Mouse (Mus musculus): ENCODE results near the gene Msh4.
A peak's percentile ranks its signal among the peaks of the same experiment; 100 is the strongest.
"Not testable (repeated sequence)": the region's sequence is repeated elsewhere in the genome, so short reads cannot be mapped to it uniquely, and the experiment has no call there.

The Msh4 gene

GRCm38 (mm10) chr3:153846109-153846508 is 59.8 kb downstream of the Msh4 start:
- no peak for DNase-seq

DNA sequence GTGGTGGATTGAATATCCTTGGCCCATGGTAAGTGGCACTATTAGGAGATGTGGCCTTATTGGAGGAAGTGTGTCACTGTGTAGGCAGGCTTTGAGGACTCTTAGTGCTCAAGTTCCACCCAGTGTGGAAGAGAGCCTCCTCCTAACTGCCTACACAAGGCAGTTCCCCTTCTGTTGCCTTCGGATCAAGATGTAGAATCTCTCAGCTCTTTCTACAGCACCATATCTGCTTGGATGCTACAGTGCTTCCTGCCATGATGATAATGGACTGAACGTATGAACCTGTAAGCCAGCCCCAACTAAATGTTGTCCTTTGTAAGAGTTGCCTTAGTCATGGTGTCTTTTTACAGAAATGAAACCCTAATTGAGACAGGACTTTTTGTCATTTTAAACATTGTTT is 60.4 kb downstream of the Msh4 start:
- DNase-seq: no peak

DNA sequence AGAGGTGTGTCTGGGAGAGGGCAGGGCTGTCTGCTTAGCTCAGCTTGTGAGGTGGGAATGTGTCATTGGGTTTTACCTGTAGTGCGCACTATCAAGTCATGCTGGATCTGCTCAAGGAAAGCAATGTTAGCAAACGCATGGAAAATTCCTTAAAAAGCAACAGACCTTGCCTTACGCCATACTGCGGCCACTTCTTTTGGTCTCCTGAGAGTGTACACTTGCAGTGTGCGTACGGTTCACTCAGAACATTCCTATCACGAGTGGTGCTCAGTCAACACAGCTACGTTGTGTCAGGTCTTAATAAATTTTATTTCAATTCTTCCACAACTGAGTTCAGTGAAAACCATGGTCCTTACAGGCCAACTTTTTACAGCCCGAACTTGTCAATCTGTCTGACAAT is 61.2 kb downstream of the Msh4 start:
- no peak for DNase-seq

- no peak for DNase-seq
Measured at GRCm38 (mm10) chr3:153844030-153844429, 61.9 kb downstream of the Msh4 start, which contains the start of gene Asb17. TSS of gene Asb17 (plus strand) at chr3:153844209.

GRCm38 (mm10) chr3:153837593-153837992 is 68.3 kb downstream of the Msh4 start:
- DNase-seq: no peak

GRCm38 (mm10) chr3:153836316-153836715 is 69.6 kb downstream of the Msh4 start:
- no peak for DNase-seq

- peak; percentile 79 to 88 for DNase-seq
Measured at GRCm38 (mm10) chr3:153835455-153836086, 70.4 kb downstream of the Msh4 start.

- DNase-seq: no peak
Measured at GRCm38 (mm10) chr3:153834071-153834470, 71.9 kb downstream of the Msh4 start.

DNA sequence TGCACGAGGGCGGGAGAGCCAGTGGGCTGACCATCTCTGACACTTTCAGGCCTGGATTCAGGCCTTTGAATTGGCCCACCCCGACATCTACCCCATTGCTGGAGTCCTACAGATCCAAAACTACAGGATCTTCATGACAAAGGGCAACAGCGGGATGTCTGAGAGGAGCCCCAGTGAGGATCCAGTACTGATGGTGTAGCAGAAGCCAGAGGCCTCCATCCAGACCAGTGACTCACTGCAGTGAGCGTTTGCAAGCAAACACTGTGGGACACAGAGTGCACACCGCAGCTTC is 73.3 kb downstream of the Msh4 start:
- no peak for DNase-seq

DNA sequence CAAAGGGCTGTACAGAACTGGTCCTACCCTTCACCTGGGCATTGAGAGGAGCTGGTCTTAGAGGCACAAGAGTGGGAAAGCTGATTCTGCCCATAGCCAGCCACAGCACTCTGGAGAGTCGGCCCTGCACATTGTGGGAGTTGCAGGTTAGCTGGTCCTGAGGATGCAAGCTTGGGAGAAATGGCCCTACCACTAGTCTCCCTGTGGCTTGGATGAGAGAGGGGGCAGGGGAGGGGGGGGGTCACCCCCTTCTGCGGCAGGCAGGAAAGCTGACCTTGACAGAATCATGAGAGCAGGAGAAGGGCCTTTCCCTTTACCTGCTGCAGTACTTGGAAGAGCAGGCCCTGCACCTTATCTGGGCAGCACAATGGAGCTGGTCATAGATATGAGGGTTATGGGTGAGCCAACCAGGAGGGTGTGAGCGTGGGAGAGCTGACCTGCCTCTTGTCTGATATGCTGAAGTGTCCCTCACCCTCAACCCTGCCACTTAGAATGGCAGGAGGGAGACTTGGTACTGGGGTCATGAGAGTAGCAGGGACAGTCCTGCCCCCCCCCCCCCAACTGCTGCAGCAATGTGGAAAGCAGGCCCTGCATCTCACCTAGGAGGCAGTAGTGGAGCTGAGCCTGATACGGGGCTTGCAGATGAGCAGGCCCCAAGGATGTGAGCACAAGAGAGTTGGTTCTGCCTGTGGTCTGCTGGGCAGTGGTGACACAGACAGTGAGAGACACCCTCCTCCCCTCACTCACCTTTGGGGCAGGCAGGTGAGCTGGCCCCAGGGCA is 73.9 kb downstream of the Msh4 start:
- DNase-seq: no peak

GRCm38 (mm10) chr3:153831014-153831872 is 74.7 kb downstream of the Msh4 start:
- DNase-seq: peak; percentile 61 to 71

GRCm38 (mm10) chr3:153829788-153830187 is 76.2 kb downstream of the Msh4 start:
- not testable (repeated sequence) for DNase-seq

DNA sequence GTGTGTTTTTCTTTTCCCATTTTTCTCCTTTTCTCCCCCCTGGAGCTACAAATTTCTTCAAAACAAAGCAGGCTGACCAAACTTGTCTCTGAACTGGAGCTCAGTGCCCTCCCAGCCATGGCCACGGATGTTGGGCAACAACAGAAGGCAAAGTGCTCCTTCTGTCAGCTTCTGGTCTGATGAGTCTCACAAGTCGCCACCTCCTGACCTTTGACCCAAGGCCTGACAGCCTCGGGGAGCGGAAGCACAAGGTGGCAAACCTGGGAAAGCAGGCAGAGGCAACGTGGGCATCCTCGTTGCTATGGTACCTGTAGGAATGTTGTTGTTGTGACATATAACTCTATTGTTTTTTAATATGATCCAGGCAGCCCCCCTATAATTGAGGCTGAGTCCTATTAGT is 79.3 kb downstream of the Msh4 start:
- no peak for DNase-seq

- DNase-seq: no peak
Measured at GRCm38 (mm10) chr3:153825197-153825596, 80.7 kb downstream of the Msh4 start.

DNA sequence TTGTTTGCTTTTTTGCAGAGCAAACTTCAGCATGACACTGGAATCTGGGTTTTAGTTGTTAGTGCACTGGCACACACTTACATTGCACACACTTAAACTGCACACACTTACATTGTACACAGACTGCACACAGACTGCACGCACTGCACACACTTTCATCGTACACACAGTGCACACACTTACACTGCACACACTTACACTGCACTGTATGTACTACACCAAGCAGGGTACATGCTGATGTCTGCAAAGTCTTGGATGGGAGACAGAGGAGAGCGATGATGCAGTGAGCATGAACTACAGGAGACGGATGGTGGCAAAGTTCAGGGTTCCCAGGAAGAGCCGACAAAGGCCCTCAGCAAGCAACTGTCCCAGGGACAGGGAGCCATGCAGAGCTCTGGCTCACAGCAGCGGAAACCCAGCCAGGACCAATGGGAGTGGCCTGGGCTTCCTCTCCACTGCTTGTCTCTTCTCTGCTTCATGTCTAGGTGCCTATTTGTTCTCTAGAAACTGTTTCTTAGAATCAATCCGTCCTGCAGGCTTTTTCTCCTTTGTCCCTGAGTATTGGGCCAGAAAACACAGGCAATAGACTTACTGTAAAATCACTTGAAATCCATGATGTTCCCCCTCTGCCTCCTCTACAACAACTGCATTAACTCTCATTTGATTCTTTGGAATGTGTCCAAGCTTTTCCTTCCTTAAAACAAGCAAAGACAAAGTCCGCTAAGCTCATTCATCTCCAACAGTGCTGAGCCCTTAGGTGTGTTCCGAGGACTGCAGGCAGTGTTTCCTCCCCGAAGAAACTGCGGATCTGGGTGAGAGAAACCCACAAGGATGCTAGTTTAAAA is 82.0 kb downstream of the Msh4 start:
- DNase-seq: peak; percentile 31 to 42

- no peak for DNase-seq
Measured at GRCm38 (mm10) chr3:153819438-153819837, 86.5 kb downstream of the Msh4 start.

- DNase-seq: no peak
Measured at GRCm38 (mm10) chr3:153818723-153819122, 87.2 kb downstream of the Msh4 start.

DNA sequence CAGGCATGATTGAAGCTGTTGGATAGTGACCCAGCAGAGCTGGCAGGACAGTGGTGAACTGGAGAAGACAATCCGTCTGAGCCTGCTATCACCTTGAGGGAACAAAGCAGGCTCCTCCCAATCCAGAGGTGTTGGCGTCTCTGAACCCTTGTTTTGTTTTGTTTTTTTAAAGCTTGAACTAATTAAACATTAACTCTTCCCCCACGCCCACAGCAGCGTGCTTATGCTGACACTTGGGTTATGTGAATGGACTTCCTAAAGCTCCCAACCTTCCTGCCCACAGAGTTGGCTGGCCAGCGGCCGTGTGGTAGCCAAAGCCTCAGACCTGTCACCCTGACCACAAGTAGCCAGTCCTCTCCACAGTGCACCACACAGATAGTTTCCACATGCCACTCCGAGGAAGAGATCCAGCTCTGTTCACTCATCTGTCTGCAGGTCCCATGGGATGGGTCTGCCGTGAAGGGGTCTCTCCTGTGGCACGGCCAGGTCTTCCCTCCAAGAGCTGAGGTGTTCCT is 88.5 kb downstream of the Msh4 start:
- DNase-seq: no peak

DNA sequence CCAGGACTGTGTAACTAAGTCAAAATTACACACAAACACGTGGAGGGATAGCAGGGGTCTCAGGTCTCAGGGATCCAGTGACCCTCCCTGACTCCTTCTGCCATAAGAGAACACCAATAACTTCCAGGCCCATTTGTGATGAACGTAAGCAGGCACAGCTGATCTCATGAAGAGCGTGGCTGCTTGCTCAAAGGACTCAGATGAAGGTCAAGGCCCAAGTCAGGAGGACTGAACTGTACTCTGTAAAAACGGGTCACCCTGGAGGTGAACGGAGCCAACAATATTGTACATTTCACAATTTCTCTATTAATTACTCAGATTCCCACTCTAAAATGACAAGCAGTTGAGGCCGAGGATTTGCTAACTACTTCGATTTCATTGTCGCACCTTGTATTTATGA is 91.9 kb downstream of the Msh4 start:
- no peak for DNase-seq

- no peak for DNase-seq
Measured at GRCm38 (mm10) chr3:153808406-153808805, 97.5 kb downstream of the Msh4 start.

- DNase-seq: no peak
Measured at GRCm38 (mm10) chr3:153807444-153808149, 98.3 kb downstream of the Msh4 start.

All from kidney, postnatal 4 days (tissue).